Mouse (Mus musculus) neural tube, embryonic 11.5 days (tissue): Measurements from ENCODE around the gene Lamtor2. TPM values are rescaled to one million over a fixed set of nuclear protein-coding genes. Genes with fewer than 3 reads are reported as not detected.

ENCODE experiments used
- ATAC-seq: fragments of 200-750 bp; cut with Nextera tagmentation; 2 replicates; pipeline ENCODE4 v1.8.0; 2017; ENCODE audit warnings: moderate number of reproducible peaks, mild to moderate bottlenecking, moderate TSS enrichment, moderate library complexity; ENCODE audit not compliant: insufficient read depth, low FRiP score, low TSS enrichment
- DNase-seq: peaks from one replicate; pipeline ENCODE4 v3.0.0-alpha.2; 2015; ENCODE audit warnings: low spot score
- H3K27ac ChIP-seq: fragments of 300-500 bp; sonication (generic); 2 replicates; pipeline ENCODE4 v1.5.1; 2014; ENCODE audit warnings: low read depth, mild to moderate bottlenecking, low read length
- H3K27me3 ChIP-seq: fragments of 300-500 bp; sonication (generic); 2 replicates; pipeline ENCODE4 v1.6.1; 2014; ENCODE audit warnings: mild to moderate bottlenecking, low read length, mixed read lengths; ENCODE audit not compliant: control insufficient read depth, insufficient read depth
- H3K36me3 ChIP-seq: fragments of 300-500 bp; sonication (generic); 2 replicates; pipeline ENCODE4 v1.6.1; 2014; ENCODE audit warnings: mild to moderate bottlenecking, low read length, moderate library complexity, mixed read lengths; ENCODE audit not compliant: control insufficient read depth, insufficient read depth
- H3K4me1 ChIP-seq: fragments of 300-500 bp; sonication (generic); 2 replicates; pipeline ENCODE4 v1.6.1; 2014; ENCODE audit warnings: low read length, mixed read lengths; ENCODE audit not compliant: control insufficient read depth, insufficient read depth
- H3K4me2 ChIP-seq: fragments of 300-500 bp; sonication (generic); 2 replicates; pipeline ENCODE4 v1.6.1; 2014; ENCODE audit warnings: low read depth, mild to moderate bottlenecking, moderate library complexity
- H3K4me3 ChIP-seq: fragments of 300-500 bp; sonication (generic); 2 replicates; pipeline ENCODE4 v1.5.1; 2014; ENCODE audit warnings: low read depth, low read length
- H3K9ac ChIP-seq: fragments of 300-500 bp; sonication (generic); 2 replicates; pipeline ENCODE4 v1.6.1; 2014; ENCODE audit warnings: mild to moderate bottlenecking, low read length
- H3K9me3 ChIP-seq: fragments of 300-500 bp; sonication (generic); 2 replicates; pipeline ENCODE4 v1.6.1; 2016; ENCODE audit warnings: low read length; ENCODE audit not compliant: control insufficient read depth
- WGBS: fragments of 180-500 bp; shearing (Covaris S2); extraction: QIAGEN DNeasy Blood & Tissue Kit; methylation state at CpG from one replicate; pipeline ENCODE4 v1.1.7; 2014; 5-methylcytosine and 5-hydroxymethylcytosine counted together
- polyA plus RNA-seq: library from polyadenylated mRNA; unstranded; fragments of >200 nt; fragmentation: Nextera tagmentation; extraction: Ambion mirVana; gene quantifications from 2 replicates; pipeline ENCODE4 v1.2.1, GENCODE M21; 2014

The Lamtor2 gene
- polyA plus RNA-seq, 1 experiment from 2014 or later = 98.4 TPM

DNA sequence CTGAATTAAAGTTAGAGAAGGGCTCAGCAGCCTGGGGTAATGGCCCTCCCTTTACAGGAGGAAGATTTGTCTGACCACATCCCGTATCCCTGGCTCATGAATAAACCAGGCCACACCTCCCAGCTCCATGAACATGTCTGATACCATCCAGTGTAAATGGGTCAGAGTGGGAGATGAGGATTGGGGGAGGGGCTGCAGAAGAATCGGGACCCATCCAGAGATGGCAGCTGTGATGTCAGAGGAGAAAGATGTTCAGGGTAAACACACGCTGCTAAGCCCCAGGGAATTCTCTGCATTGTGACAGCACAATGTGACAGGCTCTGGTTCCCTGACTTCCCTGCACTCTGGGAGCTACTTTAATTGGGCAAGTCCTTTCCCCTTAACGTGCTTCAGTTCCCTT is 10.6 kb upstream of the Lamtor2 start:
- Histone ChIP-seq H3K4me1 (no peaks in the 10 kb centered on the region), H3K27ac (no peak overlapping the region), H3K4me2 (no peak overlapping the region; the same call in 1 of the 2 replicates), H3K36me3 (peaks cover 50% of the 10 kb centered on the region), H3K9ac (no peak overlapping the region), H3K9me3 (no peaks in the 10 kb centered on the region), H3K4me3 (no peak overlapping the region), H3K27me3 (no peaks in the 10 kb centered on the region)
- 79% methylated on average over 4 of the region's 4 CpGs for WGBS
- ATAC-seq = no peak
- no peak for DNase-seq

DNA sequence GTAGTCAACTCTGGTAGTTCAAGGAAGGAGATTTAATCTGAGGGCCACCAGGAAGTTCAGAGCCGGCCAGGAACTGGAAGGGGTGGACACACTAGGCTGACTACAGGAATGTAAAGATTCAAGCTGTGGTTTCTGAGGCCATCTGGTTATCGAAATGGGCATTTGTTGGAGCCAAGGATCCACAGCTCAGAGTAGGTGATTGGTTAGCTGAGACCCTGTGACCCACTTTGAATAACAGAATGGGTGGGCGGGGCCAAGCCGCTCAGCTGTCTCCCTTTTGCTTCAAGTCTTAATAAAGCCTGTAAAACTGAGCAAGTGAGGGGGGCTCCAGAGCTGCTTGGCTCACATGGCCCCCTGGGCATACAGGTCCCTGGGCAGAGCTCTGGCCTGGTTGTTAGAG is 9.1 kb upstream of the Lamtor2 start:
- DNase-seq (peak; percentile 33), ATAC-seq (no peak)
- Histone ChIP-seq H3K36me3 (peaks cover 44% of the 10 kb centered on the region), H3K4me3 (no peak overlapping the region), H3K27ac (no peak overlapping the region), H3K9ac (no peak overlapping the region), H3K4me2 (no peak overlapping the region), H3K27me3 (no peaks in the 10 kb centered on the region), H3K9me3 (no peaks in the 10 kb centered on the region), H3K4me1 (no peaks in the 10 kb centered on the region)
- whole genome bisulfite sequencing = 65% methylated on average over 4 of the region's 4 CpGs

GRCm38 (mm10) chr3:88559596-88559995 is 6.7 kb upstream of the Lamtor2 start:
- Histone ChIP-seq H3K4me1 (peaks cover 1% of the 10 kb centered on the region; the same call in 1 of the 2 replicates), H3K4me2 (no peak overlapping the region), H3K4me3 (no peak overlapping the region), H3K9me3 (no peaks in the 10 kb centered on the region), H3K27me3 (no peaks in the 10 kb centered on the region), H3K27ac (no peak overlapping the region), H3K36me3 (peaks cover 33% of the 10 kb centered on the region), H3K9ac (no peak overlapping the region)
- DNase-seq = no peak
- WGBS = 91% methylated on average over 9 of the region's 9 CpGs
- no peak for ATAC-seq

DNA sequence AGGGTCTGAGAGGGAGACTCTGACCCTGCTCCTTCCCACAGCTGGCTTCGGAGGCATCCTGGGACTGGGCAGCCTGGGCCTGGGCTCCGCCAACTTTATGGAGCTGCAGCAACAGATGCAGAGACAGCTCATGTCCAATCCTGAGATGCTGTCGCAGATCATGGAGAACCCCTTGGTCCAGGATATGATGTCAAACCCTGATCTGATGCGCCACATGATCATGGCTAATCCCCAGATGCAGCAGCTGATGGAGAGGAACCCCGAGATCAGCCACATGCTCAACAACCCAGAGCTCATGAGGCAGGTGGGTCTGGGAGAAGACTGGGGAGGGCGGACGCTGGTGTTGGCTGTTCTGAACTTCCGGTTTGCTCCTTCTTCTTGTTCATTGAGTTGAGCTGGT is 3.7 kb upstream of the Lamtor2 start:
- 92% methylated on average over 8 of the region's 8 CpGs for WGBS
- H3K4me2 ChIP-seq = no peak overlapping the region
- H3K27me3 ChIP-seq = no peaks in the 10 kb centered on the region
- H3K27ac ChIP-seq = no peak overlapping the region
- ATAC-seq (no peak), DNase-seq (no peak)
- H3K4me1 ChIP-seq = peaks cover 11% of the 10 kb centered on the region
- H3K9ac ChIP-seq = no peak overlapping the region
- H3K9me3 ChIP-seq = no peaks in the 10 kb centered on the region
- H3K4me3 ChIP-seq = no peak overlapping the region
- H3K36me3 ChIP-seq = peaks cover 15% of the 10 kb centered on the region

GRCm38 (mm10) chr3:88555731-88556130 is 2.9 kb upstream of the Lamtor2 start:
- H3K9ac ChIP-seq = no peak overlapping the region
- H3K27ac ChIP-seq = no peak overlapping the region
- H3K9me3 ChIP-seq = no peaks in the 10 kb centered on the region
- H3K4me1 ChIP-seq = peaks cover 11% of the 10 kb centered on the region
- DNase-seq (no peak), ATAC-seq (no peak)
- H3K4me3 ChIP-seq = no peak overlapping the region
- peaks cover 14% of the 10 kb centered on the region for H3K36me3 ChIP-seq
- 94% methylated on average over 6 of the region's 6 CpGs for WGBS
- H3K4me2 ChIP-seq = no peak overlapping the region
- H3K27me3 ChIP-seq = no peaks in the 10 kb centered on the region

GRCm38 (mm10) chr3:88555069-88555605 is 2.3 kb upstream of the Lamtor2 start:
- H3K27me3 ChIP-seq = no peaks in the 10 kb centered on the region
- no peak overlapping the region for H3K4me3 ChIP-seq
- 91% methylated on average over 5 of the region's 5 CpGs for WGBS
- H3K4me2 ChIP-seq = no peak overlapping the region
- no peaks in the 10 kb centered on the region for H3K9me3 ChIP-seq
- peaks cover 12% of the 10 kb centered on the region for H3K36me3 ChIP-seq
- H3K4me1 ChIP-seq = peaks cover 11% of the 10 kb centered on the region
- H3K27ac ChIP-seq = no peak overlapping the region
- DNase-seq = no peak
- no peak for ATAC-seq
- no peak overlapping the region for H3K9ac ChIP-seq

DNA sequence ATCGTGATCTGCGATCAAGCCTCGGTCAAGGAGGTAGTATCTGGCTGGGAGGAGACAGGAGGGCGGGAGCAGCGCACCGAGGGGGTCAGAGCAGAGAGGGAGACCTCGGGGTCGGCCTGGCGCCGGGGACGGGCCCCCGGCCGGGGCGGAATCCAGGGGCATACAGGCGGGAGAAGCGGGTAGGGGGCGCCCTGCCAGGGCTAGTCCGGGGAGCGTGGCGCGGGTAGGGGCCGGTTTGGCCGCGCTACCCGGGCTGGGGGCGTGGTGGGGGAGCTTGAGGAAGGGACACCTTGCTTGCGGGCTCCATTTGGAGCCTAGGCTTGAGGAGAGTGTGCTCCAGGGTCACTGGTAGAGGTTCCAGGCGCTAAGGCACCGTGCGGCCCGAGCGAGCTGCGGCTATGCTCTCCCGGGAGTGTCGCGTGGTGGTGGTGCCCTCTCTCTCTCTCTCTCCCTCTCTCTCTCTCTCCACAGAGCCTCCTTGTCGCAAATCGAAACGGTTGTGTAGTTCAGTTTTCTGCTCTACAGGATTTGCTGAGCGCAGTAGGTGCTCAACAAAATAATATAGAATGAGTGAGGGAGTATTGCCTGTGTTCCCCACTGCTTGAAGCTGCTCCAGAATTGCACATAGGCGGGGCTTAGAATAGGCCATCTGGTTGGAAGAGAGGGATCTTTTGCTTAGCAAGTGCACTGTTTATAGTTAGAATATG is 1.2 kb upstream of the Lamtor2 start:
- ATAC-seq = peak; percentile 33
- peak overlapping the region; percentile 79 for H3K4me2 ChIP-seq
- H3K4me3 ChIP-seq = peak overlapping the region; percentile 90
- peaks cover 11% of the 10 kb centered on the region for H3K4me1 ChIP-seq
- 0% methylated on average over 35 of the region's 41 CpGs for WGBS
- H3K9me3 ChIP-seq = no peaks in the 10 kb centered on the region
- H3K36me3 ChIP-seq = peaks cover 12% of the 10 kb centered on the region
- H3K9ac ChIP-seq = peak overlapping the region; percentile 90
- H3K27ac ChIP-seq = peak overlapping the region; percentile 95
- H3K27me3 ChIP-seq = no peaks in the 10 kb centered on the region
- peak; percentile 80 for DNase-seq

- Histone ChIP-seq H3K9ac (peak within 1 kb of the TSS; percentile 90), H3K4me1 (peaks cover 11% of the 10 kb centered on the region), H3K36me3 (peaks cover 12% of the 10 kb centered on the region), H3K4me2 (peak within 1 kb of the TSS; percentile 79), H3K4me3 (peak within 1 kb of the TSS; percentile 90), H3K27me3 (no peaks in the 10 kb centered on the region), H3K9me3 (no peaks in the 10 kb centered on the region), H3K27ac (peak within 1 kb of the TSS; percentile 95)
- ATAC-seq = peak; percentile 92
- under 1% methylated on average over 23 of the region's 37 CpGs for WGBS
- DNase-seq = peak; percentile 98
These were observed 628 bp upstream of the Lamtor2 start, which contains the start of gene Ubqln4 for GRCm38 (mm10) chr3:88553525-88553879. TSS of gene Ubqln4 (plus strand) at chr3:88553758.

GRCm38 (mm10) chr3:88552082-88552645 is 710 bp downstream of the Lamtor2 start:
- Histone ChIP-seq H3K4me1 (peaks cover 11% of the 10 kb centered on the region), H3K4me2 (peak overlapping the region; percentile 79), H3K36me3 (peaks cover 8% of the 10 kb centered on the region), H3K9ac (peak overlapping the region; percentile 66), H3K4me3 (peak overlapping the region; percentile 90), H3K27me3 (no peaks in the 10 kb centered on the region), H3K9me3 (no peaks in the 10 kb centered on the region), H3K27ac (peak overlapping the region; percentile 64; the same call in 1 of the 2 replicates)
- ATAC-seq (no peak), DNase-seq (no peak)
- 25% methylated on average over 16 of the region's 16 CpGs for WGBS
